Mouse (Mus musculus): ENCODE results near the gene Prkag2. TPM values are rescaled to one million over a fixed set of nuclear protein-coding genes. Genes with fewer than 3 reads are reported as not detected.

The Prkag2 gene
- polyA plus RNA-seq, 1 experiment, result 13.7 TPM

DNA sequence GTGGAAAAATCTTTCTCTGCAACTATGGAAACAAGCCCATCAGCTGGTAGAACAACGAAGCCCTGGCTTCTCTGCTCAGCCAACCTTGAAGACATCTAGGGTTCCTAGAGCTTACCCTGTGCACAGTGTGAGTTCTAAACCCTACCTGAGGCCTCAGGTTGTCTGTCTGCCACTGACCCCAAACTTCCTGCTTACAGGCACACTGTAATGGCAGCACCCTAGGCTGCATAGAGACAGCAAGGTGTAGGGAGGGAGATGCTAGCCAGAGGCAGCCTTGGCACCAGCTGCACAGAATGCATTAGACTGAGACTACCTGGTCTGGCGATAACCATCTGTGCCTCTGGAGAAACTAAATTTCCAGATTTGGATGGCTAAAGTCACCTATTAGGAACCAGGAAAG is 61.6 kb downstream of the Prkag2 start:
- Histone ChIP-seq H3K4me3 (replicated peaks; ENCODE audit: control insufficient read depth, low read depth, low read length) (no peak overlapping the region), H3K27ac (ENCODE audit: control insufficient read depth, insufficient read depth, low read depth, low read length, poor library complexity) (no peak overlapping the region), H3K4me1 (ENCODE audit: control insufficient read depth, insufficient read depth, low read length) (no peaks in the 10 kb centered on the region)
- WGBS, result 97% methylated on average over 2 of the region's 2 CpGs
- TF ChIP-seq POLR2A (IDR thresholded peaks at IDR 0.05; ENCODE audit: borderline replicate concordance, control insufficient read depth, low read depth, low read length) (no peak), CTCF (IDR thresholded peaks at IDR 0.05; ENCODE audit: control insufficient read depth, insufficient read depth, low read length) (no peak)

DNA sequence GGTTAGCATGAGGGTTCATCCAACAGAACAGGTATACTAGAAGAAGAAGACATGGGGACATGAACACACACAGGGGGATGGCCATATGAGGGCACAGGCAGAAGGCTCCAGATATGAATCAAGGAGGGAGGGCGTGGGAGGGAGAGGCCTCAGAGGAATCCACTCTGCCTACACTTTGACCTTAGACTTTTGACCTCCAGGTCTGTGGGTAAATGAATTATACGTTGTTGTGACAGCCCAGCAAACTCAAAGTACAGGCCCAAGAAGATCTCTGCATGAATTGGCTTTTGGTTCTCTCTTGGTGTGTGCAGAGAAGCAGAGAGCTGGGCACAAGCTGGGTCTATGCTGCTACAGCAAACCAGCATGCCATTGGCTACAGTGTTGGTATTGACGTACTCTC is 65.1 kb downstream of the Prkag2 start:
- no peak for TF ChIP-seq POLR2A (IDR thresholded peaks at IDR 0.05; ENCODE audit: borderline replicate concordance, control insufficient read depth, low read depth, low read length)
- no peak for TF ChIP-seq CTCF (IDR thresholded peaks at IDR 0.05; ENCODE audit: control insufficient read depth, insufficient read depth, low read length)
- no peak overlapping the region for H3K27ac ChIP-seq (ENCODE audit: control insufficient read depth, insufficient read depth, low read depth, low read length, poor library complexity)
- no peaks in the 10 kb centered on the region; the same call in 1 of the 2 replicates for H3K4me1 ChIP-seq (ENCODE audit: control insufficient read depth, insufficient read depth, low read length)
- 91% methylated on average over 3 of the region's 3 CpGs for WGBS
- no peak overlapping the region for H3K4me3 ChIP-seq (replicated peaks; ENCODE audit: control insufficient read depth, low read depth, low read length)

DNA sequence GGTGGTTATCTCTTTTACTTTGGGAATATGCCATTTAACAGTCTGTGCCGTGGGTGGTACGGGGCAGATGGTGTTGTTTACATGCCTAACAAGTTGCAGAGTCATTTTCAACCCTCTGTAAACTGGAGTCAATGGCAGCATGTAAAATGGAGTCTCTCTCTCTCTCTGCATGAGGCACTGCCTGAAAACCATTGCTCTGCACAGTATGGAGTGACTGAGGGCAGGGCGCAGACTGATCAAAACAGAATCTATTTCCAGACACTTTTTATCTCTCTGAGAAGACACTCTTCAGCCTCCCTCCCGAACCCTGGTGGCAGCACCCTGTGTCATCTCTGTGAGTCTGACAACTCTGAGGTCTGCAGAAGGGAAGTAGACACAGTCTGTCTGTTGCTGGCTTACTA is 69.0 kb downstream of the Prkag2 start:
- no peaks in the 10 kb centered on the region; the same call in 1 of the 2 replicates for H3K4me1 ChIP-seq (ENCODE audit: control insufficient read depth, insufficient read depth, low read length)
- H3K4me3 ChIP-seq (replicated peaks; ENCODE audit: control insufficient read depth, low read depth, low read length), result no peak overlapping the region
- TF ChIP-seq POLR2A (IDR thresholded peaks at IDR 0.05; ENCODE audit: borderline replicate concordance, control insufficient read depth, low read depth, low read length) (no peak), CTCF (IDR thresholded peaks at IDR 0.05; ENCODE audit: control insufficient read depth, insufficient read depth, low read length) (no peak)
- no peak overlapping the region; the same call in 1 of the 2 replicates for H3K27ac ChIP-seq (ENCODE audit: control insufficient read depth, insufficient read depth, low read depth, low read length, poor library complexity)
- WGBS, result 35% methylated on average over 4 of the region's 4 CpGs

DNA sequence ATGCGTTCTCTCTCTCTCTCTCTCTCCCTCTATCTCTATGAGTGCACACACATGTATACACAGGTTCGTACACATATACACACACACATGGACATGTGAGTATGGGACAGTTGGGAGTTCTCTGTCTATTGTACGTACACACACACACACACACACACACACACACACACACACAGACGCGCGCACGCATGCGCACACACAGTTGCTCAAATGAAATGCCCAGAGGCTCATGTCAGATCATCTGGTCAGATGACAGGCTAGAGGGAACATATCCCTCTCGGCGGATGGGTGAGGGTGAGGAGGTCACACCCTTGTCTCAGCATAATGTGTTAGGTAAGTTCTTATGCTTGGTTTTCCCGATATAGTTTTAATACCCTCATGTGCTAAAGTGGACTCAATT is 69.4 kb downstream of the Prkag2 start:
- Histone ChIP-seq H3K4me1 (ENCODE audit: control insufficient read depth, insufficient read depth, low read length) (no peaks in the 10 kb centered on the region; the same call in 1 of the 2 replicates), H3K4me3 (replicated peaks; ENCODE audit: control insufficient read depth, low read depth, low read length) (no peak overlapping the region), H3K27ac (ENCODE audit: control insufficient read depth, insufficient read depth, low read depth, low read length, poor library complexity) (no peak overlapping the region)
- TF ChIP-seq POLR2A (IDR thresholded peaks at IDR 0.05; ENCODE audit: borderline replicate concordance, control insufficient read depth, low read depth, low read length), result no peak
- TF ChIP-seq CTCF (IDR thresholded peaks at IDR 0.05; ENCODE audit: control insufficient read depth, insufficient read depth, low read length), result no peak
- 84% methylated on average over 11 of the region's 11 CpGs for WGBS

DNA sequence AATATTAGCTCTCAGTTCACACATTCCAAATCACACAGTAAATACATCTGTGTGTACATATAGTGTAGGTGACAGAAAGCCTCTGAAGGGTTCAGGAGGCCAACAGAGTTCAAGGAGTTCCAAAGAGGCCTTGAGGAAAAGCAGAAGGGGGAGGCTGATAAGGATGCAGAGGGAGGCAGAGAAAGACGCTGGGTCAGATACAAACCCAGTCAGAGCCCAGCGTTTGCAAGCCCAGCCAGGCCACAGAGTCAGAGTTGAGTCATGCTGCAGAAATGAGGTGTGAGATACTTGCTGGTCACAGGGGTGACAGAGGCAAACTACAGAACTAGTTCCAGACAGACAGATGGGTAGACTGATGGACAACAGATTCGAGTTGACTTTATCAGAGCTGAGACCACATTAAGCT is 70.2 kb downstream of the Prkag2 start:
- H3K4me3 ChIP-seq (replicated peaks; ENCODE audit: control insufficient read depth, low read depth, low read length), result no peak overlapping the region
- WGBS, result 38% methylated on average over 3 of the region's 3 CpGs
- no peak overlapping the region for H3K27ac ChIP-seq (ENCODE audit: control insufficient read depth, insufficient read depth, low read depth, low read length, poor library complexity)
- no peaks in the 10 kb centered on the region; the same call in 1 of the 2 replicates for H3K4me1 ChIP-seq (ENCODE audit: control insufficient read depth, insufficient read depth, low read length)
- no peak for TF ChIP-seq POLR2A (IDR thresholded peaks at IDR 0.05; ENCODE audit: borderline replicate concordance, control insufficient read depth, low read depth, low read length)
- TF ChIP-seq CTCF (IDR thresholded peaks at IDR 0.05; ENCODE audit: control insufficient read depth, insufficient read depth, low read length), result no peak

DNA sequence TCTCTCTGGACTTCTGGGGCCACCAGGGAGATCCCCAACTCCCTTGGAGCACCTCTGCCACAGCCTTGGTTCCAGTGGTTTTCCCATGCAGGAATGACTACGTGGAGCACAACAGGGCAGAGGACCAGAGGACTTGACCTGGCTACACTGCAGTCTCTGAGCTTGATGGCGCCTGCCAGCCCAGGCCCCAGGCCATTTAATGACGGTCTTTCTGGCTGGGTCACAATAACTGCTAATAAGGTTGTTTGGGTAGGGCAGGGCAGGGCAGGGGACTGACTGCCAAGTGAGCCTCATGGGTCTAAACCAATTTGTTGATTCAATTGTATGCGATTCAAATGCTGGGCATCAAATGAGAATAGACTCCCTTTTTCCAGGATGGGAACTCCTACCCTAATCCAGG is 72.8 kb downstream of the Prkag2 start:
- no peak for TF ChIP-seq CTCF (IDR thresholded peaks at IDR 0.05; ENCODE audit: control insufficient read depth, insufficient read depth, low read length)
- WGBS, result 83% methylated on average over 4 of the region's 4 CpGs
- no peak overlapping the region for H3K4me3 ChIP-seq (replicated peaks; ENCODE audit: control insufficient read depth, low read depth, low read length)
- no peaks in the 10 kb centered on the region; the same call in 1 of the 2 replicates for H3K4me1 ChIP-seq (ENCODE audit: control insufficient read depth, insufficient read depth, low read length)
- H3K27ac ChIP-seq (ENCODE audit: control insufficient read depth, insufficient read depth, low read depth, low read length, poor library complexity), result no peak overlapping the region

DNA sequence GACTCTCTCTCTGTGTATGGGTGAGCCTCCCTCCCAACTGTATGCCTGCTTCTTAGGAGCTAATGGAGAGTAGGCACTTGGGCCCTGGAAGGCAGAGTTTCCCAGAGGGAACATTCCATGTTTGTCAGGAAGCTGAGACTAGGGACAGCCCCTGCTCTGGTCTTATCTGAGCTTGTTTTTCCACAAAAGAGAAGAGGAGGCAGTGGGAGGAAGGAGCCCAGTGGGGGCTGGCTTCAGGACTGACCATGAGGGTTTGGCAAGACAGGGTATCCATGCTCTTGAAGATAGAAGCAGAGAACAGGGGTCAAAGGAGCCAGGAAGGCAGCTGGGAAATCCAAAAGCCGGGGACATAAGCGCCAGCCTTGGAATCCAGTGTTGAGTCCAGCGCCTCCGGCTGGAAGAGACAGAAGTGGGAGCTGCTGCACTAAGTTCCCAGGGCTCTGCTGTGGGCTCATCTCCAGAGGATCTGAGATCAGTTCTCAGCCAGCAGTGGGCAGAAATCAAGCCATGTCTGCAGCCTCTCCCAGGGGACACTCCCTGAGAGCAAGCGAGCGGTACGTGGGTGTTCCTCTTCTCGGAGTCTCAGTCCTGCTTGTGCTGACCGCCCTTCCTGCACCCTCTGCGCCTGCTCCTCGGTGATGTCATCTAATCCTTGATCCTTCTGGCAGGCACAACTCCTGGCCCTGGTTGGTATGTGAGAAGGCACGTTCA is 75.0 kb downstream of the Prkag2 start:
- Histone ChIP-seq H3K27ac (ENCODE audit: control insufficient read depth, insufficient read depth, low read depth, low read length, poor library complexity) (no peak overlapping the region), H3K4me1 (ENCODE audit: control insufficient read depth, insufficient read depth, low read length) (no peaks in the 10 kb centered on the region; the same call in 1 of the 2 replicates), H3K4me3 (replicated peaks; ENCODE audit: control insufficient read depth, low read depth, low read length) (no peak overlapping the region)
- 75% methylated on average over 12 of the region's 12 CpGs for WGBS
- TF ChIP-seq CTCF (IDR thresholded peaks at IDR 0.05; ENCODE audit: control insufficient read depth, insufficient read depth, low read length) (no peak), POLR2A (IDR thresholded peaks at IDR 0.05; ENCODE audit: borderline replicate concordance, control insufficient read depth, low read depth, low read length) (no peak)

DNA sequence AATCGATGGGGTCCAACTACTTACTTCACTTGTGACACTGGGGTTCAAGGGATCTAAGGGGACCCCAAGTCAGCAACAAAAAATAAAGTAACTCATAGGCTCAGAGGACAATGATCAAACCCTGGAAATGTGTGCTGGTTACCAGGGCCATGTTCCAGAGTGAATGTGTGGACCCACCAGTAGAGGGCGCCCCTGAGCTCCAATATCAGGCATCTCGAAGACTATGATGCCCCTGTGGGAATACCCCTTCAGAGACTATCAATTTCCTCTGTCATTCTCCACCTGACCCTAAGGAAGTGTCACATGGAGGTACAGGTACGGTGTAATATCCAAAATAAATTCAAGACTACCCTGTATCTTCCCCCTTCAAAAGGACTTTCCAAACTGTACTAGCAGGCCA is 77.5 kb downstream of the Prkag2 start:
- TF ChIP-seq CTCF (IDR thresholded peaks at IDR 0.05; ENCODE audit: control insufficient read depth, insufficient read depth, low read length) (peak; percentile 73), POLR2A (IDR thresholded peaks at IDR 0.05; ENCODE audit: borderline replicate concordance, control insufficient read depth, low read depth, low read length) (no peak)

More for the DNA sequence above, 77.5 kb downstream of the Prkag2 start:
- WGBS, result 32% methylated on average over 4 of the region's 4 CpGs
- Histone ChIP-seq H3K27ac (ENCODE audit: control insufficient read depth, insufficient read depth, low read depth, low read length, poor library complexity) (no peak overlapping the region), H3K4me3 (replicated peaks; ENCODE audit: control insufficient read depth, low read depth, low read length) (no peak overlapping the region), H3K4me1 (ENCODE audit: control insufficient read depth, insufficient read depth, low read length) (no peaks in the 10 kb centered on the region; the same call in 1 of the 2 replicates)

Measured in bone marrow, adult 2 months (tissue).